In the genomic region with DNA sequence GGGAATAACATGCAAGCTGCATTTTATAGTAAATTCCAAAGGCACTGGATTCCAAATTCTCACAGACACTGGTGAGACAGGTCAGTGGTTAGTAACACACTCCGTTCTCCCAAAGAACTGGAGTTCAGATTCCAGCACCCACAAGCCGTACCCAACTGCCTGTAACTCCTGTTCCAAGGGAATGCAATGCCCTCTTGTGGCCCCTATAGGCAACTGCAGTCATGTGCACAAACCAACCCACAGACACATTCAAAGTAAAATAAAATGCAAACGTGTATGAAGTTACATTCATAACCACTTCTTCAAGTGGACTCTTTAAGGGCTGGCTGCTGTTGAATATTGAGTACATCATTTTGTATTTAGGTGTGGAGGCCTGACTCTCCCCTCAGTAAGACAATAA, we compare ENCODE assay signal across 13 mouse cellular contexts.
DNase-seq lines count a peak whose midpoint lies in the region; ATAC-seq and TF ChIP-seq lines count a peak whose summit lies in the region.
"Had no signal": no experiment of that assay in that cellular context is flagged by ENCODE, and none has a peak within 500 bp of the region (broad histone marks: within the 10 kb centered on the region; RNA-seq: fewer than 3 reads in every experiment).

No protein-coding gene starts in this region.

- no peaks in the 10 kb centered on the region for H3K9me3 ChIP-seq in forebrain, embryonic 11.5 days (ENCODE audit: control insufficient read depth, low read length)
- H3K9me3 ChIP-seq in forebrain, embryonic 12.5 days = no peaks in the 10 kb centered on the region
- H3K9me3 ChIP-seq in liver, embryonic 14.5 days (ENCODE audit: control insufficient read depth, low read length) = no peaks in the 10 kb centered on the region
- H3K9me3 ChIP-seq in ES-Bruce4 (replicated peaks; ENCODE audit: control insufficient read depth, insufficient read depth, low read length, poor library complexity, severe bottlenecking) = no peaks in the 10 kb centered on the region
- H3K9me3 ChIP-seq: neural tube, embryonic 12.5 days had no signal

- no peaks in the 10 kb centered on the region for H3K36me3 ChIP-seq in forebrain, embryonic 11.5 days (ENCODE audit: control insufficient read depth, insufficient read depth, low read length)
- no peaks in the 10 kb centered on the region for H3K36me3 ChIP-seq in forebrain, embryonic 12.5 days (replicated peaks)
- H3K36me3 ChIP-seq in liver, embryonic 14.5 days (replicated peaks; ENCODE audit: control insufficient read depth, insufficient read depth, low read depth) = no peaks in the 10 kb centered on the region
- H3K36me3 ChIP-seq in ES-Bruce4 (ENCODE audit: control insufficient read depth, insufficient read depth, low read length, poor library complexity, severe bottlenecking) = no peaks in the 10 kb centered on the region
- H3K36me3 ChIP-seq: neural tube, embryonic 12.5 days had no signal

- H3K27ac ChIP-seq in forebrain, embryonic 11.5 days (ENCODE audit: low read depth, low read length) = no peak overlapping the region
- no peak overlapping the region for H3K27ac ChIP-seq in forebrain, embryonic 12.5 days
- H3K27ac ChIP-seq in liver, embryonic 14.5 days = no peak overlapping the region
- H3K27ac ChIP-seq in ES-Bruce4 (ENCODE audit: insufficient read depth, low read length) = no peak overlapping the region
- H3K27ac ChIP-seq: neural tube, embryonic 12.5 days had no signal

- TF ChIP-seq CTCF in liver, embryonic 14.5 days (IDR thresholded peaks at IDR 0.05; ENCODE audit: low read depth) = peak; percentile 71
- TF ChIP-seq CTCF in ES-Bruce4 (IDR thresholded peaks at IDR 0.05; ENCODE audit: low read depth, low read length) = peak; percentile 53

- no peaks in the 10 kb centered on the region for H3K27me3 ChIP-seq in forebrain, embryonic 11.5 days (ENCODE audit: control insufficient read depth, insufficient read depth, low read length)
- no peaks in the 10 kb centered on the region for H3K27me3 ChIP-seq in forebrain, embryonic 12.5 days
- H3K27me3 ChIP-seq in liver, embryonic 14.5 days (ENCODE audit: control insufficient read depth, insufficient read depth, low read length) = no peaks in the 10 kb centered on the region
- no peaks in the 10 kb centered on the region for H3K27me3 ChIP-seq in ES-Bruce4 (ENCODE audit: control insufficient read depth, insufficient read depth, low read length, poor library complexity, severe bottlenecking)
- H3K27me3 ChIP-seq: neural tube, embryonic 12.5 days had no signal

- H3K4me1 ChIP-seq in forebrain, embryonic 11.5 days (replicated peaks; ENCODE audit: control insufficient read depth, insufficient read depth, low read length) = no peaks in the 10 kb centered on the region; the same call in 1 of the 2 replicates
- H3K4me1 ChIP-seq in forebrain, embryonic 12.5 days = 0 out of 2 replicates have a peak, but pooled peaks cover 7% of the 10 kb centered on the region
- peaks cover 0 to 9% of the 10 kb centered on the region in 2 experiments; a peak in 2 of 4 replicates for H3K4me1 ChIP-seq in liver, embryonic 14.5 days (replicated peaks; ENCODE audit: control insufficient read depth in 2 of 2, insufficient read depth in 2 of 2, low read length in 1 of 2)
- H3K4me1 ChIP-seq in ES-Bruce4 (ENCODE audit: control insufficient read depth, insufficient read depth, low read length) = peaks cover 3% of the 10 kb centered on the region
- H3K4me1 ChIP-seq: neural tube, embryonic 12.5 days had no signal

- no peak for TF ChIP-seq POLR2A in ES-Bruce4 (IDR thresholded peaks at IDR 0.05; ENCODE audit: insufficient read depth, low read length)

- no peak overlapping the region for H3K4me3 ChIP-seq in forebrain, embryonic 11.5 days (ENCODE audit: low read depth, low read length)
- no peak overlapping the region for H3K4me3 ChIP-seq in forebrain, embryonic 12.5 days (replicated peaks)
- H3K4me3 ChIP-seq in liver, embryonic 14.5 days (ENCODE audit: insufficient read depth in 1 of 2, low read depth in 2 of 2, low read length in 2 of 2) = no peak overlapping the region
- no peak overlapping the region for H3K4me3 ChIP-seq in ES-Bruce4 (ENCODE audit: low read depth, low read length)
- H3K4me3 ChIP-seq: neural tube, embryonic 12.5 days had no signal

- H3K4me2 ChIP-seq in forebrain, embryonic 11.5 days (ENCODE audit: low read depth, low read length, severe bottlenecking) = no peak overlapping the region
- H3K4me2 ChIP-seq in forebrain, embryonic 12.5 days = no peak overlapping the region
- no peak overlapping the region for H3K4me2 ChIP-seq in liver, embryonic 14.5 days (ENCODE audit: low read depth)
- H3K4me2 ChIP-seq: neural tube, embryonic 12.5 days had no signal

- TF ChIP-seq EP300 in liver, embryonic 14.5 days (IDR thresholded peaks at IDR 0.05; ENCODE audit: low read depth) = no peak
- TF ChIP-seq EP300 in ES-Bruce4 (IDR thresholded peaks at IDR 0.05; ENCODE audit: insufficient read depth, low read depth, low read length) = no peak

- ATAC-seq in forebrain, embryonic 11.5 days (replicated peaks; ENCODE audit: low FRiP score) = no peak
- no peak for ATAC-seq in forebrain, embryonic 12.5 days (ENCODE audit: low FRiP score)
- no peak for ATAC-seq in liver, embryonic 14.5 days (ENCODE audit: insufficient read depth)
- peak; percentile 55; the same call in 1 of the 2 replicates for ATAC-seq in erythroblast, adult 5-6 weeks (replicated peaks; ENCODE audit: low FRiP score, poor library complexity, severe bottlenecking)
- no peak for ATAC-seq in frontal cortex, adult (ENCODE audit: low TSS enrichment)

- DNase-seq in forebrain, embryonic 11.5 days (ENCODE audit: low spot score) = peak; percentile 30
- no peak for DNase-seq in liver, embryonic 14.5 days (ENCODE audit: low read depth in 3 of 3, low spot score in 3 of 3)
- DNase-seq in liver = no peak
- no peak for DNase-seq in adrenal gland, adult 2 months
- DNase-seq: gastrocnemius, postnatal 14 days; heart, postnatal 36 days; kidney, adult 8-10 months; right cerebral cortex, adult 18-20 months had no signal

- WGBS in forebrain, embryonic 11.5 days = 88% methylated on average over 3 of the region's 3 CpGs
- WGBS in forebrain, embryonic 12.5 days = 89% methylated on average over 3 of the region's 3 CpGs
- 67% methylated on average over 3 of the region's 3 CpGs for WGBS in liver, embryonic 14.5 days (ENCODE audit: insufficient replicate concordance)

- no peak overlapping the region for H3K9ac ChIP-seq in forebrain, embryonic 11.5 days (ENCODE audit: low read length)
- no peak overlapping the region for H3K9ac ChIP-seq in forebrain, embryonic 12.5 days
- H3K9ac ChIP-seq in liver, embryonic 14.5 days (replicated peaks) = no peak overlapping the region
- no peak overlapping the region for H3K9ac ChIP-seq in ES-Bruce4 (ENCODE audit: low read depth, poor library complexity, severe bottlenecking)
- H3K9ac ChIP-seq: neural tube, embryonic 12.5 days had no signal
